ENCODE assay signal across 1 mouse cellular context in the genomic region with DNA sequence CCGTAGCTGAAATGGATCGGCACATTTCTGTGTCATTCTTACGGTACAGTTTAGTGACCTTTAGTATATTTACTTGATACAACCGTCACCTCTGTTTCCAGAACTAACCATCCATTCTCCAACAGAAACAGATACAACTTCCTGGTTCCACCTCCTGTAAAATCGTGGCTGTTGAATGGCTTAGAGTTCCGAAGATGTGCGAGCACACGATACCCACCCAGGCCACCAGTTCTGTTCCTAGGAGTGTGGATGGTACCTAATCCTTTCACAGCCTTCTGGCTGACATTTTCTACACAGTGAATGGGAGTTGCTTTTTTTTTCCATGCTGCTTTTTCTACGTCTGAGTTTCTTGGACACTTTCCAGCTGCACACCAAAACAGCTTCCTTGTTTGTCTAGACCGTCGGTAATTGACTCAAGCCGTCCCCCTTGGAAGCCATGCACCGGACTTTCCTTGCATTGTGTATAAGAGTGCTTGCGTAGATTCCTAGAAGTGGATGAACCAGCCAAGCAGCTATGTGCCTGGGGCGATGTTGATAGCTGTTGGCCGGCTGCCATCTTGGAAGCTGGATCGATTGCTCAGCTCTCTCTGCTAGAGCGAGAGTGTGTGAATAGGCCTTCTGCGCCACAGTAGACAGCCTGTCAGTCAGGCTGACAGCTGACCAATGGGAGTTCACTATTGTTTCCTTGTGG.
TF ChIP-seq lines count a peak whose summit lies in the region.

No protein-coding gene starts in this region.

TF ChIP-seq in myocyte, 11 proteins besides CTCF, POLR2A, EP300 and RAD21 (continued from another document):
- no peak for TF ChIP-seq TCF12 (IDR thresholded peaks at IDR 0.05; ENCODE audit: insufficient read depth, poor library complexity, severe bottlenecking)
TF ChIP-seq in myocyte: peak in this region for 0.
